Mouse (Mus musculus) stomach, postnatal 0 days (tissue): ENCODE results near the gene Lama2. TPM values are rescaled to one million over a fixed set of nuclear protein-coding genes. Genes with fewer than 3 reads are reported as not detected.
"Not testable (repeated sequence)": the region's sequence is repeated elsewhere in the genome, so short reads cannot be mapped to it uniquely, and the experiment has no call there.

Experiments
- ATAC-seq: fragments of 200-750 bp; cut with Nextera tagmentation; 2 replicates; pipeline ENCODE4 v1.8.0; 2017; ENCODE audit not compliant: low FRiP score, low TSS enrichment
- DNase-seq: peaks from one replicate; pipeline ENCODE4 v3.0.0-alpha.2; 2016; ENCODE audit warnings: low spot score
- H3K27ac ChIP-seq: fragments of 300-500 bp; sonication (generic); replicated peaks from 2 replicates; pipeline ENCODE4 v1.5.1; 2014; ENCODE audit warnings: mild to moderate bottlenecking, control low read depth
- H3K27me3 ChIP-seq: fragments of 300-500 bp; sonication (generic); 2 replicates; pipeline ENCODE4 v1.6.1; 2014; ENCODE audit warnings: low read length; ENCODE audit not compliant: control insufficient read depth, insufficient read depth
- H3K36me3 ChIP-seq: fragments of 300-500 bp; sonication (generic); 2 replicates; pipeline ENCODE4 v1.6.1; 2014; ENCODE audit warnings: low read length, mixed read lengths; ENCODE audit not compliant: control insufficient read depth, insufficient read depth
- H3K4me1 ChIP-seq: fragments of 300-500 bp; sonication (generic); replicated peaks from 2 replicates; pipeline ENCODE4 v1.6.1; 2014; ENCODE audit warnings: antibody characterized with exemption; ENCODE audit not compliant: control insufficient read depth, insufficient read depth
- H3K4me2 ChIP-seq: fragments of 300-500 bp; sonication (generic); replicated peaks from 2 replicates; pipeline ENCODE4 v1.6.1; 2014; ENCODE audit warnings: low read depth, mild to moderate bottlenecking, control low read depth, moderate library complexity
- H3K4me3 ChIP-seq: fragments of 300-500 bp; sonication (generic); 2 replicates; pipeline ENCODE4 v1.5.1; 2014; ENCODE audit warnings: low read depth, low read length, control low read depth
- H3K9ac ChIP-seq: fragments of 300-500 bp; sonication (generic); 2 replicates; pipeline ENCODE4 v1.6.1; 2014; ENCODE audit warnings: mild to moderate bottlenecking, low read length, control low read depth, mixed read lengths
- H3K9me3 ChIP-seq: fragments of 300-500 bp; sonication (generic); 2 replicates; pipeline ENCODE4 v1.6.1; 2016; ENCODE audit warnings: low read length; ENCODE audit not compliant: control insufficient read depth
- CTCF ChIP-seq: IDR thresholded peaks from 2 replicates; pipeline ENCODE4 v1.5.1; 2016; ENCODE audit warnings: antibody characterized with exemption, low read depth, mild to moderate bottlenecking, moderate library complexity
- EP300 ChIP-seq: optimal IDR thresholded peaks from 2 replicates; pipeline ENCODE3; 2016; ENCODE audit warnings: antibody characterized with exemption
- WGBS: fragments of 180-500 bp; shearing (Covaris S2); extraction: QIAGEN DNeasy Blood & Tissue Kit; methylation state at CpG from one replicate; pipeline ENCODE4 v1.1.7; 2014; 5-methylcytosine and 5-hydroxymethylcytosine counted together
- polyA plus RNA-seq: library from polyadenylated mRNA; unstranded; fragments of >200 nt; fragmentation: Nextera tagmentation; extraction: Ambion mirVana; gene quantifications from 2 replicates; pipeline ENCODE4 v1.2.1, GENCODE M21; 2015

The Lama2 gene
- polyA plus RNA-seq, 1 experiment from 2014 or later = 12.8 TPM

DNA sequence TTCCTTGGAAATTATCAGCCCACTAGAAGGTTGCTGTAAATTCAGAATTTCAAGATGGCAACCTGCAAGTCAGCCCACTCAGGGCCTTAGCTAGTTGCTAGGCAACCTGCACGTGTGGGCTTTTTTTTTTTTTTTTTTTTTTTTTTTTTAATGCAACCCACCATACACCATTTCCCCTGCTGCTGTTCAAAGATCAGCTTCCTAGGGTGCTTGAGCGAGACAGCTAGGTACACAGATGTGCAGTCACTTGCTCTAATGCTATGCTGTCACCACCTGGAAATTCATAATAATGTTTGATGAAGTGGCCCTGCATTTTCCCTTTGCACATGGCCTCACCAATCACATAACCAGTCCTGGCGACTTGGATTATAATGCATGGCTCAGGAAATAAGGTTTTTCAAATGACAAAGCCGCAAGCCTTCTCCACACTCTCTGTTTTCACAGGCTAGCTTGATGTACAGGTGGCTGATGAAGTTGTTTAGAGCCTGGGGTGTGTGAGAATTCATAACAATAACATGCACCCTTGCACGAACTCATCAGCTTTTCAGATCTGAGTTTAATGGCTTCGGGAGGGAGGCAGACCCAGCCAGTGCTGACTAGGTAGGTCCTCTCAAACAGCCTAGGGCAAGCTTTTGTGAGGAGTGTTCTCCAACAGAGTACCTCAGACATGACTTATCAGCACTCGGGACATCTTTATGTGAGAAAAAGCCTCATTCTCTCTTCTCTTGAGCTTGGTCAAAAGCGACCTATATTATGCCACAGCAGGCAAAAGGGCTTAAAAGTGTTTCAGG is 625.4 kb downstream of the Lama2 start:
- no peaks in the 10 kb centered on the region for H3K27me3 ChIP-seq
- ATAC-seq (no peak), DNase-seq (no peak)
- TF ChIP-seq CTCF (no peak), EP300 (no peak)
- no peaks in the 10 kb centered on the region for H3K9me3 ChIP-seq
- no peak overlapping the region for H3K27ac ChIP-seq
- no peak overlapping the region for H3K9ac ChIP-seq
- H3K36me3 ChIP-seq = no peaks in the 10 kb centered on the region
- H3K4me3 ChIP-seq = no peak overlapping the region
- 64% methylated on average over 8 of the region's 8 CpGs for WGBS
- no peak overlapping the region for H3K4me2 ChIP-seq
- no peaks in the 10 kb centered on the region; the same call in 1 of the 2 replicates for H3K4me1 ChIP-seq

DNA sequence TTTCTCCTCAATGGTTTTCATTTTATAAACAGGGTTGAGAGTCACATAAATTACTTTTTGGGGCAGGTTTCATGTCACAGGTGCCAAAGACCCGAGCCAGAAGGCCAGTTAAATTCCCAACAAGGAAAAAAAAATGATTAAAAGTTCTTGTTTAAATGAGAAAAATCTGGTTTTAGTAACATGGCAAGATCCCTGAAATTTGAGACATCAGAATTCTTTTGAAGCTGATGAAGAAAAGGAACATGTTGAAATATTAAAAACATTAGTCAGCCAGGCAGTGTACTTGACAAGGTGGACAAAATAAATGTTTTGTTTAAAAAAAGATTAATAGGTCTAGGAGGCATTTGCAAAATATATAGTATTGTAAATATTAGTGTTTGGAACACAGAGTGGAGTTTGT is 634.1 kb downstream of the Lama2 start:
- WGBS = 21% methylated on average over 1 of the region's 1 CpGs

DNA sequence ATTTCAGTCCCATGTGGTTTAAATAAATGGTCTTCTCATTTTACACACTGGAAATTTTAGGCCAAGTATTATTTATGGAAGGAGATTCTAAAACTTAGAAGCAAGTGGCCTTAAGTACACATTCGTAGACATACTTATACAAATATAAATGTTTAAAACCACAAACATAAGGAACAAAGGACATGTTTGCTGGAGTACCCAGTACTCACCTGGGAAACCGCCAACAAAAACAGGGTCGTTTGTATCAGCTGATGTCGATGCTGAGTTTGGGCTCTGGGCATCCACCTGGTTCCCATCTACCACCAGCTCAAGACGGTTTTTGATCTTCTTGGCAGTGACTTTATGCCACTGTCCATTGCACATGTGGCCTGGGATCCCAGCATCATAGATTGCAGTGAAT is 635.5 kb downstream of the Lama2 start:
- not testable (repeated sequence) for H3K4me1 ChIP-seq, ATAC-seq, H3K27me3 ChIP-seq, H3K36me3 ChIP-seq, H3K27ac ChIP-seq, H3K4me2 ChIP-seq, H3K9ac ChIP-seq, H3K4me3 ChIP-seq, DNase-seq, H3K9me3 ChIP-seq
- WGBS = 72% methylated on average over 5 of the region's 5 CpGs

More for the DNA sequence above, 634.1 kb downstream of the Lama2 start:
- no peaks in the 10 kb centered on the region for H3K27me3 ChIP-seq
- H3K4me1 ChIP-seq = no peaks in the 10 kb centered on the region
- no peak overlapping the region for H3K4me3 ChIP-seq
- TF ChIP-seq CTCF (no peak), EP300 (no peak)
- ATAC-seq (no peak), DNase-seq (no peak)
- H3K4me2 ChIP-seq = no peak overlapping the region
- no peak overlapping the region for H3K27ac ChIP-seq
- H3K36me3 ChIP-seq = no peaks in the 10 kb centered on the region
- H3K9ac ChIP-seq = no peak overlapping the region
- H3K9me3 ChIP-seq = no peaks in the 10 kb centered on the region

DNA sequence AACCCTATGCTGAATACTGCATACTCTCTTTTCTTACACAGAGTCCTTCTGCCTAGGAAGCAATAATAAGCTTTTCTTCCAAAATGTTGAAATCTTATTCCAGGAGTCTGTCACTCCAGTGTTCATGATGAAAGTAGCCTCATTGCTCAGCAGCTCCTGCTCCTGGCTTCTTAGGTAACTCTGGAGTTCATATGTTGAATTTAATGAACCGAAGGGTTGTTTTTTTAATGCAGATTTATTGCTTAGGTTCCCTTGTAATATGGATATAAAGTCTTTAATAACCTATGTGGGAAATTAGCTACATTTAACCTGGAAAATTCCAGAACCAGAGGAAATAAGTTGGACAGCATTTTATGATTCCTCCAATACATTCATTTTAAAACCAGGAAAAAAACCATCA is 636.0 kb downstream of the Lama2 start:
- TF ChIP-seq EP300 = no peak
- TF ChIP-seq CTCF = no peak
- Histone ChIP-seq H3K9ac (no peak overlapping the region), H3K27me3 (no peaks in the 10 kb centered on the region), H3K27ac (no peak overlapping the region), H3K4me2 (no peak overlapping the region), H3K36me3 (no peaks in the 10 kb centered on the region), H3K4me1 (no peaks in the 10 kb centered on the region), H3K9me3 (no peaks in the 10 kb centered on the region), H3K4me3 (no peak overlapping the region)
- DNase-seq = no peak
- no peak for ATAC-seq
- 88% methylated on average over 1 of the region's 1 CpGs for WGBS

DNA sequence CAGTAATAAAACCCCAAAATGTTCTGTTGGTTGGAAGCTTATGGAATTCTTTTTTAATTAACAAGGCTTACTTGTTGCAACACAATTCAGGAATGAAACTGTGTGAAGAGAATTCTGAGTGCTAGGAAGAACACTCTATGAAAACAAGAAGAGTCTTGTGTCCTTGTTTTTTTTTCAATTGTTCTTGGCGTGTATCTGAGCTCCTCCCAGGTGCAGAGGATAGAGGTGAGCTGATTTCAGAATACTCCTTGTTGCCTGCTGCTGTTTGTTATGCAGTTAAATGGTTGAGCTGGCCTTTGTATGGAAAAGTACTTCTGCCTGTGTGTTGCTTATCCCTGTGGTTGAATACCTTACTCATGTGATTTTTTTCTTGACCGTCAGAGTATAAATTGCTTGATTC is 636.9 kb downstream of the Lama2 start:
- ATAC-seq = no peak
- TF ChIP-seq CTCF = no peak
- no peak for TF ChIP-seq EP300
- no peaks in the 10 kb centered on the region for H3K27me3 ChIP-seq
- 81% methylated on average over 2 of the region's 2 CpGs for WGBS
- DNase-seq = no peak
- H3K9me3 ChIP-seq = no peaks in the 10 kb centered on the region
- H3K4me1 ChIP-seq = no peaks in the 10 kb centered on the region
- H3K27ac ChIP-seq = no peak overlapping the region
- H3K4me2 ChIP-seq = no peak overlapping the region
- no peak overlapping the region for H3K9ac ChIP-seq
- no peak overlapping the region for H3K4me3 ChIP-seq
- H3K36me3 ChIP-seq = no peaks in the 10 kb centered on the region

DNA sequence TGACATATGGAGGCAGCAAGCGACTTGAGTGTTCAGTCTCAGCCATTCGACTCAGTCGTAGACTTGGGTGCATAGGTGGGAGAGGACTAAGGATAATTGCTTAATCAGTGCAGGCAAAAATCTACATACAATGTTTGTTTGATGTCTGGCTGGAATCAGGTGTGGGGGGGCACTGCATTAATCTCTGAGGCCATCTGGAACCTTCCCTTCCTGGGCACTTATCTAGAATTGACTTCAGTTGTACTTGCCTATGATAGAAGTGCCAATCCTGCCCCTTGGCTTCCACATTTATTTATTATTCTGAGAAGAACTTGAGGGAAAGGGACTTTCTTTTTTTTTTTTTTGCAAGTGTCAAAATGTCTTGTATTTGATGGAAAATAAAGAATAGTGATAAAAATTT is 644.2 kb downstream of the Lama2 start:
- H3K27me3 ChIP-seq = no peaks in the 10 kb centered on the region
- ATAC-seq (no peak), DNase-seq (no peak)
- 87% methylated on average over 3 of the region's 3 CpGs for WGBS
- no peak overlapping the region for H3K4me3 ChIP-seq
- no peak overlapping the region for H3K4me2 ChIP-seq
- H3K9ac ChIP-seq = no peak overlapping the region
- TF ChIP-seq EP300 = no peak
- H3K9me3 ChIP-seq = no peaks in the 10 kb centered on the region
- H3K36me3 ChIP-seq = no peaks in the 10 kb centered on the region
- no peak overlapping the region for H3K27ac ChIP-seq
- H3K4me1 ChIP-seq = no peaks in the 10 kb centered on the region
